Mouse (Mus musculus) liver, embryonic 14.5 days (tissue): Measurements from ENCODE around the gene Cacna1c.

Experiments
- CTCF ChIP-seq: IDR thresholded peaks from 2 replicates; pipeline ENCODE4 v1.5.1; 2016; ENCODE audit warnings: antibody characterized with exemption, low read depth, control low read depth
- EP300 ChIP-seq: IDR thresholded peaks from 2 replicates; pipeline ENCODE4 v1.6.1; 2016; ENCODE audit warnings: antibody characterized with exemption, low read depth

- TF ChIP-seq EP300 (no peak), CTCF (no peak)
These were observed 224.2 kb downstream of the Cacna1c start for GRCm38 (mm10) chr6:118971844-118972531.
